Mouse (Mus musculus): Measurements from ENCODE around the gene Smox.

DNA sequence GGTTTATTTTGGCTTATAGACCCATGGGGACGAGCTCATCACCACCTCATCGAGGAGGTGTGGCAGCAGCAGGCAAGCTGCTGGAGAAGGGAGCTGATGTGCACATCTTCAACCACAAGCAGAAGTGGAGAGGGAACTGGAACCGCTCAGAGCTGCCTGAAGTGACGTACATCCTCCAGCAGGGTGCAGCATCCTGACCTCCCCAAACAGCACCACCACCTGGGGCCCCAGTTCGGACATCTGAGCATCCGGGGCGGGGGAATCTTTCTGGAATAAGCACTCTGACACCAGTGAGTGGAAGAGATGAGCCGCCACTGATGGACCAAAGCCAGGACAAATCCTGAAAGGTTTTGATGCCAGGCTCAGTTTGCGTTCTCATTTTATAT, 39.3 kb downstream of the Smox start:
- TF ChIP-seq GABPA (IDR thresholded peaks at IDR 0.05; ENCODE audit: low read depth, low read length) = no peak
- TF ChIP-seq CTCF (IDR thresholded peaks at IDR 0.05 in 2 of 3, conservative IDR thresholded peaks at IDR 0.05 in 1 of 3; ENCODE audit: control insufficient read depth in 1 of 3, insufficient read depth in 1 of 3, low read depth in 2 of 3, low read length in 3 of 3, poor library complexity in 1 of 3, severe bottlenecking in 1 of 3) = peak; percentile 72 to 90 (median 75)
- 0 out of 2 replicates have a peak, but pooled peaks have one; percentile 14 for TF ChIP-seq ZC3H11A (IDR thresholded peaks at IDR 0.05; ENCODE audit: low read depth, low read length)
- no peak; the same call in none of the 2 replicates for TF ChIP-seq RAD21 (IDR thresholded peaks at IDR 0.05; ENCODE audit: low read depth, low read length)
- no peak for TF ChIP-seq JUND (IDR thresholded peaks at IDR 0.05; ENCODE audit: low read depth, low read length)
- TF ChIP-seq GATA1 (IDR thresholded peaks at IDR 0.05; ENCODE audit: low read depth, low read length) = no peak
- no peak for TF ChIP-seq POLR2A (IDR thresholded peaks at IDR 0.05; ENCODE audit: control insufficient read depth in 1 of 2, insufficient read depth in 1 of 2, low read depth in 1 of 2, low read length in 2 of 2, poor library complexity in 1 of 2)
- no peak for TF ChIP-seq NRF1 (IDR thresholded peaks at IDR 0.05; ENCODE audit: insufficient read depth, low read depth, low read length, poor library complexity, severe bottlenecking)
- TF ChIP-seq BHLHE40 (IDR thresholded peaks at IDR 0.05; ENCODE audit: borderline replicate concordance, low read depth, low read length) = no peak
